Mouse (Mus musculus) MEL (cell line): ENCODE results near the gene Glmp.
"Not testable (repeated sequence)": the region's sequence is repeated elsewhere in the genome, so short reads cannot be mapped to it uniquely, and the experiment has no call there.

Source experiments
- BHLHE40 ChIP-seq: IDR thresholded peaks from 2 replicates; pipeline ENCODE4 v1.6.1; 2012; ENCODE audit warnings: low read depth, mild to moderate bottlenecking, inconsistent platforms, low read length, improper control_type of control experiment, borderline replicate concordance
- CHD2 ChIP-seq: IDR thresholded peaks from 2 replicates; pipeline ENCODE4 v1.6.1; 2011; ENCODE audit warnings: low read length, improper control_type of control experiment
- CTCF ChIP-seq, 3 experiments: IDR thresholded peaks in 2 of 3; conservative IDR thresholded peaks in 1 of 3; 2 replicates each; pipeline ENCODE4 v1.5.1; 2011 to 2012; ENCODE audit warnings: low read length in 3 of 3, low read depth in 2 of 3, mild to moderate bottlenecking in 2 of 3, improper control_type of control experiment in 1 of 3, inconsistent platforms in 1 of 3, mixed read lengths in 1 of 3, moderate library complexity in 1 of 3; ENCODE audit not compliant: control insufficient read depth in 1 of 3, insufficient read depth in 1 of 3, poor library complexity in 1 of 3, severe bottlenecking in 1 of 3
- E2F4 ChIP-seq: IDR thresholded peaks from 2 replicates; pipeline ENCODE4 v1.6.1; 2011; ENCODE audit warnings: low read depth, low read length, improper control_type of control experiment, borderline replicate concordance
- RCOR1 ChIP-seq: IDR thresholded peaks from 2 replicates; pipeline ENCODE4 v1.6.1; 2012; ENCODE audit warnings: low read depth, mild to moderate bottlenecking, inconsistent platforms, low read length, improper control_type of control experiment
- TBP ChIP-seq: IDR thresholded peaks from 2 replicates; pipeline ENCODE4 v1.8.0; 2011; ENCODE audit warnings: low read depth, low read length, improper control_type of control experiment

DNA sequence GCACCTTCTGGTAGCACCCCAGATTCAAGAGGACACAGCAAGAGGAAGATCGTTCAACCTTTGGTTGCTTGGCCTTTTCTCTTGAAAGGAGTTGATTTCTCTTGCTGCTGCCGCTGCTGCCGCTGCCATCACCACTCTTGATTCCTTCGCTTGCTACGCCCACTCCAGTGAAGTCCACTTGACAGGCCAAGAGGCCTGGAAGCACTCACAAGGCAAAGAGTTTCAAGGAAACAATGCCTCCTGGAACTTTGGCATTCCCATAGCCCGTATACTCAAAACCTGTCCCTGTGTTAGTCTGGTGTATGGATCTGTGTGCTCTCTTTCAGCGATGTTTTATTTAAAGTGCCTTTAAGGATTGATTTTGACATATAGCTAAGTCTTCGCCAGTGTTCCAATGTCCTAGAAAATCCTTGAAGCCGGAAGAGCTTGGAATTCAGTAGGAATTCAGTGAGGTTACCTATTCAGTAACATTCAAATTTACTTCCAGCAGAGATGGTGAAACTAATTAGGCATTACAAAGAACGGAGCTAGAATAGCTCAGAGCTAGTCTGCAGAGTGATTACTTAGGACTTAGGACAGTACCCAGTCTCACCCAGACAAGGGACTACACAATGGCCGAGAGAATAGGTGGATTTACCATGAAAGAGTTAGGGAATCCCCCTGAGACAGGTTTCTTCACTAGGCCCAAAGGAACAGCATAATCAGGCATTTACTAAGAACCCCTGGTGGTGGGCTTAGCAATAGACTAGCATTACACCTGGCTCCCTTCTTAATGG, 43.5 kb upstream of the Glmp start:
- not testable (repeated sequence) for TF ChIP-seq RCOR1; CHD2; CTCF (IDR thresholded peaks at IDR 0.05 in 2 of 3, conservative IDR thresholded peaks at IDR 0.05 in 1 of 3; ENCODE audit: control insufficient read depth in 1 of 3, insufficient read depth in 1 of 3, low read depth in 2 of 3, low read length in 3 of 3, poor library complexity in 1 of 3, severe bottlenecking in 1 of 3); BHLHE40; E2F4; TBP
